Mouse (Mus musculus) hindbrain, embryonic 16.5 days (tissue): ENCODE data around the gene Nbeal2. TPM values are rescaled to one million over a fixed set of nuclear protein-coding genes. Genes with fewer than 3 reads are reported as not detected.

ENCODE experiments used
- ATAC-seq: fragments of 200-750 bp; cut with Nextera tagmentation; 2 replicates; pipeline ENCODE4 v1.8.0; 2017; ENCODE audit warnings: moderate TSS enrichment, moderate library complexity
- H3K27ac ChIP-seq: fragments of 300-500 bp; sonication (generic); 2 replicates; pipeline ENCODE4 v1.5.1; 2014; ENCODE audit warnings: low read depth, mild to moderate bottlenecking, control low read depth, low read length, moderate library complexity
- H3K27me3 ChIP-seq: fragments of 300-500 bp; sonication (generic); replicated peaks from 2 replicates; pipeline ENCODE4 v1.6.1; 2014; ENCODE audit warnings: low read length; ENCODE audit not compliant: control insufficient read depth, insufficient read depth
- H3K36me3 ChIP-seq: fragments of 300-500 bp; sonication (generic); 2 replicates; pipeline ENCODE4 v1.6.1; 2014; ENCODE audit warnings: mild to moderate bottlenecking, low read length, moderate library complexity, mixed read lengths; ENCODE audit not compliant: control insufficient read depth, insufficient read depth
- H3K4me1 ChIP-seq: fragments of 300-500 bp; sonication (generic); 2 replicates; pipeline ENCODE4 v1.6.1; 2014; ENCODE audit warnings: low read depth, low read length; ENCODE audit not compliant: control insufficient read depth, insufficient read depth
- H3K4me2 ChIP-seq: fragments of 300-500 bp; sonication (generic); 2 replicates; pipeline ENCODE4 v1.6.1; 2014; ENCODE audit warnings: mild to moderate bottlenecking, low read length, control low read depth, moderate library complexity
- H3K4me3 ChIP-seq: fragments of 300-500 bp; sonication (generic); 2 replicates; pipeline ENCODE4 v1.5.1; 2014; ENCODE audit warnings: mild to moderate bottlenecking, low read length, control low read depth, moderate library complexity
- H3K9ac ChIP-seq: fragments of 300-500 bp; sonication (generic); 2 replicates; pipeline ENCODE4 v1.6.1; 2014; ENCODE audit warnings: low read depth, mild to moderate bottlenecking, control low read depth, low read length, moderate library complexity
- H3K9me3 ChIP-seq: fragments of 300-500 bp; sonication (generic); 2 replicates; pipeline ENCODE4 v1.6.1; 2014; ENCODE audit warnings: mild to moderate bottlenecking, low read length, moderate library complexity; ENCODE audit not compliant: control insufficient read depth
- WGBS: fragments of 180-500 bp; shearing (Covaris S2); extraction: QIAGEN DNeasy Blood & Tissue Kit; methylation state at CpG from one replicate; pipeline ENCODE4 v1.1.7; 2014; 5-methylcytosine and 5-hydroxymethylcytosine counted together
- microRNA-seq: library from miRNA; unstranded; fragments of <30 nt; microRNA quantifications from one replicate; pipeline ENCODE4, GENCODE M21; 2017
- polyA plus RNA-seq: library from polyadenylated mRNA; unstranded; fragments of >200 nt; fragmentation: Nextera tagmentation; extraction: Ambion mirVana; gene quantifications from 2 replicates; pipeline ENCODE4 v1.2.1, GENCODE M21; 2015

The Nbeal2 gene
- polyA plus RNA-seq, 1 experiment from 2014 or later, result 3.2 TPM

DNA sequence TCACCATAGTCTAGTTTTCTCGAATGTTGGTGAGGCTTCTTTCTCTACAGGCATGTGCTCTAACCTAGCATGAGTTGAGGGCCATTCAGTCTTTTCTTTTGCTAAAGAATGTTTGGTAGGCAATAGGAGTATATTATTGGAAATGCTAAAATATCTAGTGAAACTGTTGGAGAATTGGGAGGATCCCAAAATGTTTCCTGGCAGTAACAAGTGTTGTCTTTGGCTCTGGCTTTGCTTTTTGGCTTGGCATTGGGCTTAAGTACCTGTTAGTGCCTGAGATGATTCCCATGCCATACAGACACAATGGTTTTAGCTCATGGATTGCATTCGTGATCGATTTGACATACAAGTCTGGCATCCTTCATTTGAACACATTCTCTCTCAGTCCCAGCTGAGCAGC lies 42.5 kb downstream of the Nbeal2 start:
- no peaks in the 10 kb centered on the region for H3K4me1 ChIP-seq
- no peak overlapping the region for H3K9ac ChIP-seq
- 87% methylated on average over 3 of the region's 3 CpGs for WGBS
- H3K4me3 ChIP-seq, result no peak overlapping the region
- ATAC-seq, result no peak
- H3K4me2 ChIP-seq, result no peak overlapping the region
- no peak overlapping the region for H3K27ac ChIP-seq
- H3K27me3 ChIP-seq, result no peaks in the 10 kb centered on the region
- no peaks in the 10 kb centered on the region for H3K9me3 ChIP-seq
- peaks cover 15% of the 10 kb centered on the region for H3K36me3 ChIP-seq

DNA sequence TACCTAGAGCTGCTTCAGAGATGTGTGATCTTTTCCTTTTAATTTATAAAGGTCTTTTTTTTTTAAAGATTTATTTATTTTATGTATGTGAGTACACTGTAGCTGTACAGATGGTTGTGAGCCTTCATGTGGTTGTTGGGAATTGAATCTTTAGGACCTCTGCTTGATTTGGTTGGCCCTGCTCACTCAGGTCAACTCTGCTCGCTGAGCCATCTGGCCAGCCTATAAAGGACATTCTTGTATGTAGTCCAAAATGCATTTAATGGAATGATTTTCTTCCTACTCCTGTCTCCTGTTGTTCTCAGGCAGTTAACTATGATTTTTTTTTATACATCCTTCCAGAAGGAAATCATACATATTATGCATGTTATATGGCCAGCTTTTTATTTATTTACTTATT lies 70.4 kb downstream of the Nbeal2 start:
- no peak for ATAC-seq
- H3K4me3 ChIP-seq, result no peak overlapping the region
- H3K36me3 ChIP-seq, result no peaks in the 10 kb centered on the region
- no peaks in the 10 kb centered on the region for H3K9me3 ChIP-seq
- no peak overlapping the region for H3K4me2 ChIP-seq
- no peak overlapping the region for H3K9ac ChIP-seq
- H3K27ac ChIP-seq, result no peak overlapping the region
- H3K4me1 ChIP-seq, result no peaks in the 10 kb centered on the region
- WGBS, result 65% methylated on average over 1 of the region's 1 CpGs
- no peaks in the 10 kb centered on the region for H3K27me3 ChIP-seq

DNA sequence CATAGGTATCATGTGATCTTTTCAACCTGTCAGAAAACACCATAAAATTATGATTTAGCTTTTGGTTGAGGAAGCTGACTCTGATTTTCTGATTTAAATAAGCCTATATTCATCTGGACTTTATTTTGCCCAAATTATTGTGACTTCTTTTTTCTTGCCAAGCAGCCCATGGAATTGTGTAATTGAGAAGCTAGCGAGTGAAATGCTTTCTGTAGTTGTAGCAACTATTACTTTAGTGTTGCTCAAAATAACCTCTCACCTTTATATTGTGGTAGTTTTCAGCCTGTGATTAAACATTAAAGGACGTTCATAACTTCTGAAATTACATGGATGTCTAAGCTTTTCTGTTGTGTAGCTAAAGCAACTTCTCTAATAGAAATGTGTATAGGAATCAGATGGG lies 71.8 kb downstream of the Nbeal2 start:
- 88% methylated on average over 2 of the region's 2 CpGs for WGBS

More for the DNA sequence above, 71.8 kb downstream of the Nbeal2 start:
- H3K9me3 ChIP-seq, result no peaks in the 10 kb centered on the region
- H3K4me3 ChIP-seq, result no peak overlapping the region
- H3K4me1 ChIP-seq, result no peaks in the 10 kb centered on the region
- no peak overlapping the region for H3K9ac ChIP-seq
- H3K4me2 ChIP-seq, result no peak overlapping the region
- no peak overlapping the region for H3K27ac ChIP-seq
- H3K36me3 ChIP-seq, result peaks cover 2% of the 10 kb centered on the region; the same call in 1 of the 2 replicates
- no peaks in the 10 kb centered on the region for H3K27me3 ChIP-seq
- no peak for ATAC-seq

Small RNA genes lying within 50 kb of the gene (microRNA-seq; reads per million reads assigned to microRNA genes)
- not detected for gene Mir8107

Other genes with a start within 250 kb of the Nbeal2 start
- gene Ptpn23, start 245.9 kb downstream of the Nbeal2 start, polyA plus RNA-seq, result 19.2 and 24.5 TPM in 2 replicates
- gene Ngp, start 234.4 kb downstream of the Nbeal2 start, polyA plus RNA-seq, result 1.3 and 1.9 TPM in 2 replicates
- 27.4 and 30.7 TPM in 2 replicates for gene Klhl18, start 177.5 kb downstream of the Nbeal2 start, polyA plus RNA-seq
- gene Kif9, start 177.2 kb downstream of the Nbeal2 start, polyA plus RNA-seq, result 6.1 and 6.8 TPM in 2 replicates
- 28.0 and 28.8 TPM in 2 replicates for gene Setd2, start 121.6 kb downstream of the Nbeal2 start, polyA plus RNA-seq
- gene Nradd, start 29.7 kb downstream of the Nbeal2 start, polyA plus RNA-seq, result 25.8 and 30.1 TPM in 2 replicates
- 88.5 and 101 TPM in 2 replicates for gene Ccdc12, start 2.3 kb upstream of the Nbeal2 start, polyA plus RNA-seq
- gene Myl3, start 87.7 kb upstream of the Nbeal2 start, polyA plus RNA-seq, result 1.1 and 2.3 TPM in 2 replicates
- 12.3 and 13.6 TPM in 2 replicates for gene Pth1r, start 93.0 kb upstream of the Nbeal2 start, polyA plus RNA-seq
- not detected in 2 replicates for gene Prss42, start 144.0 kb upstream of the Nbeal2 start, polyA plus RNA-seq
- not detected in 2 replicates for gene Prss44, start 159.8 kb upstream of the Nbeal2 start, polyA plus RNA-seq
- 0.06 TPM in 1 of 2 replicates, not detected in the other for gene Prss43, start 172.5 kb upstream of the Nbeal2 start, polyA plus RNA-seq
- gene Prss45, start 180.4 kb upstream of the Nbeal2 start, polyA plus RNA-seq, result 0.12 and 0.29 TPM in 2 replicates
- not detected in 2 replicates for gene Prss46, start 190.3 kb upstream of the Nbeal2 start, polyA plus RNA-seq
- gene Prss50, start 203.8 kb upstream of the Nbeal2 start, polyA plus RNA-seq, result 0.49 and 0.71 TPM in 2 replicates
- 2.1 and 2.7 TPM in 2 replicates for gene Als2cl, start 225.7 kb upstream of the Nbeal2 start, polyA plus RNA-seq
- gene Tmie, start 226.0 kb upstream of the Nbeal2 start, polyA plus RNA-seq, result 5.2 and 6.2 TPM in 2 replicates